Mouse (Mus musculus) induced T-regulatory cell, adult 2 months (primary cell): ENCODE data around the gene Baiap2l2.

ENCODE experiments used
- DNase-seq: peaks from one replicate; pipeline ENCODE4 v3.0.0-alpha.2; 2012; ENCODE audit warnings: low read depth

Baiap2l2 gene

DNA sequence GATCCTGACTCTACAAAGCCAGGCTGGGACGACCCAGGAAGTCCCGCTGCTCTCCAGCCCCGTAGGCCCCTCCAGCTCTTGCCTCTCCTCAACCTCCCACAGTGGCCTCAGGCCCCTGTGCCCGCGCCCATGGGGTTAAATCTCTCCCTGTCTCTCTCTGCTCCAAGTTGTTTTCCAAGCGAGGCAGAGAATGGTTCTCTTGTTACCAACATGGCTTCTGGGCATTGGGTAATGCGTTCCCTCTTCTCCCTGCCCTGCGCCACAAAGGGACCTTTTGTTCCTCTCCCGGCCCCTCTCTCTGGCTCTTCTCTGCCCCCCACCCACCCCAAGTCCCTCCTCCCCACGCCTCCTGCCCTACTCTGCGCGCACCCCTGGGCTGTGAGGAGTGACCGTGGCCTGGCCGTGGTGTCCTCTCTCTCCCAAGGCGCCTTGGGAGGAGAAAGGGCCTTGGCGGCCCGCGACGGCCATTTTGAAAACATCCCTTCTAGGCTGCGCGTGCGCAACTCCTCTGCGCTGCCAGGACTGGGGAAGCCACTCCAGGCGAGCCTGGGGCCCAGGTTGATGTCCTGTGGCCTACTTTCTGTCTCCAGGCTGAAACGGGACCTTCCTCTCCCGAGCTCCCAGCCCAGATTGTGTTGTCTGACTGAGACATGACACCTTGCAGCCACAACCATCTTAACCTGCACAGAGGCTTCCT is 72.4 kb downstream of the Baiap2l2 start:
- no peak for DNase-seq

GRCm38 (mm10) chr15:79210357-79210756 is 75.0 kb downstream of the Baiap2l2 start:
- DNase-seq = no peak

- DNase-seq = peak; percentile 88
Measured at GRCm38 (mm10) chr15:79208758-79209439, 76.4 kb downstream of the Baiap2l2 start.

DNA sequence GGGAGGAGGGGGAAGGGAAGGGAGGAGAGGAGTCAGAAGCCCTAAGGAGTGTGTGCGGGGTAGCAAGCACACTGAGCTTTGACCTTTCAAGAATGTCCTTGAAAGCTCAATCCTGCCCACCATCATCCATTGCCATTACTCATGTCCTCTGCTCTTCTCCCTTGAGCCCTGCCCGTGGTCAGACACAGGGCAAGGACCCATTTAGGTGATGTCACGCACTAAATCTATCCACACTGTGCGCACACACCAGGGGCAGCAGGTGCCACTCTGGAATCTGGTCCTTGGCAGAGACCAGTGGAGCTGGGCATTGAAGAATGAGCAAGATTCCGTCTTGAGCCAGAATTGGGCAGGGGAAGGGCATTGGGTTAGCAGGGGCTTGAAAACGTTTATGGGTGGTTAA is 77.1 kb downstream of the Baiap2l2 start:
- no peak for DNase-seq
